In genomic region chr11:102540286-102540685, GRCm38 (mm10) we compare ENCODE assay signal across 7 mouse cellular contexts. TPM values are rescaled to one million over a fixed set of nuclear protein-coding genes. Genes with fewer than 3 reads are reported as not detected.
"Had no signal": no experiment of that assay in that cellular context is flagged by ENCODE, and none has a peak within 500 bp of the region (broad histone marks: within the 10 kb centered on the region; RNA-seq: fewer than 3 reads in every experiment).

No protein-coding gene starts in this region.

RNA-seq across cellular contexts. Expression of gene Gm11627, which starts 39.0 kb away (rescaled TPM):
- total RNA-seq: liver, adult 2 months; megakaryocyte progenitor cell, adult 5-6 weeks; megakaryocyte, adult 5-6 weeks; megakaryocyte-erythroid progenitor cell, adult 5-6 weeks; monocyte, adult 5-6 weeks had no signal
- polyA plus RNA-seq: liver, adult 2 months; liver, postnatal 0 days; macrophage had no signal
